Mouse (Mus musculus) liver, adult 2 months (tissue): ENCODE data around the gene Abl1.
A peak's percentile ranks its signal among the peaks of the same experiment; 100 is the strongest.

Experiments
- CTCF ChIP-seq: fragments of 200-500 bp; IDR thresholded peaks from 2 replicates; pipeline ENCODE4 v1.5.1; 2011; ENCODE audit warnings: low read depth, low read length, control low read depth
- POLR2A ChIP-seq: fragments of 200-500 bp; IDR thresholded peaks from 2 replicates; pipeline ENCODE4 v1.6.1; 2011; ENCODE audit warnings: low read length, control low read depth; ENCODE audit not compliant: insufficient read depth; ENCODE audit errors: extremely low read depth

GRCm38 (mm10) chr2:31823933-31824730 is 136.0 kb downstream of the Abl1 start:
- TF ChIP-seq CTCF (peak; percentile 70), POLR2A (no peak)
